Mouse (Mus musculus): Measurements from ENCODE around the gene Rprm. TPM values are rescaled to one million over a fixed set of nuclear protein-coding genes. Genes with fewer than 3 reads are reported as not detected.

The Rprm gene
- total RNA-seq, 2 experiments from 2014 or later: 71.0 TPM

- TF ChIP-seq CTCF (IDR thresholded peaks at IDR 0.05): no peak
- intact Hi-C loops (cut with DNase I): no loop called here
- H3K4me3 ChIP-seq: no peak overlapping the region
Observed at GRCm38 (mm10) chr2:54078961-54079360, 6.4 kb downstream of the Rprm start.

DNA sequence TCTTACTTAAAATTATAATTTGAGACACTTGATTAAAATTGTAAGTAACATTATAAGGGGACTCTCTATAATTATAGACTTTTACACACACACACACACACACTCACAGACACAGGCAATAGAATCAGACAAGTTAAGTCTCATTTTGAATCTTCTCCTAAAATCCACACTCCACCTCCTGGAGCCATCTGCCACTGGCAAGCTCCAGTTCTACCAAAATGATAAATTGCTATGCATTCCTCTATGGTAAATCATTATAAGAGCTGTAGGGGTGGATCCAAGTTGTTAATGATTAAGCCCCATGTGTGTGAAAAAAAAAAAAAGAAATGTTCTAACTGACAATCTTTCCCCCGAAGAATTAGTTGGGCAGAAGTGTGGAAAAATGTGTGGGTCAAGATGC lies 13.8 kb downstream of the Rprm start:
- no peak overlapping the region for H3K27ac ChIP-seq
- intact Hi-C loops (cut with DNase I): no loop called here
- H3K4me3 ChIP-seq: no peak overlapping the region
- no peak; the same call in 1 of the 2 replicates for TF ChIP-seq CTCF (IDR thresholded peaks at IDR 0.05)
- no peak for DNase-seq (ENCODE audit: extremely low spot score in 1 of 2, low spot score in 2 of 2)

More at GRCm38 (mm10) chr2:54078961-54079360, 6.4 kb downstream of the Rprm start:
- no peak for DNase-seq (ENCODE audit: extremely low spot score in 1 of 2, low spot score in 2 of 2)
- H3K27ac ChIP-seq: peak overlapping the region; percentile 47; the same call in 1 of the 2 replicates

GRCm38 (mm10) chr2:54062421-54062820 lies 22.9 kb downstream of the Rprm start:
- intact Hi-C loops (cut with DNase I): no loop called here
- H3K27ac ChIP-seq: no peak overlapping the region
- no peak for TF ChIP-seq CTCF (IDR thresholded peaks at IDR 0.05)
- no peak overlapping the region for H3K4me3 ChIP-seq
- no peak for DNase-seq (ENCODE audit: extremely low spot score in 1 of 2, low spot score in 2 of 2)

DNA sequence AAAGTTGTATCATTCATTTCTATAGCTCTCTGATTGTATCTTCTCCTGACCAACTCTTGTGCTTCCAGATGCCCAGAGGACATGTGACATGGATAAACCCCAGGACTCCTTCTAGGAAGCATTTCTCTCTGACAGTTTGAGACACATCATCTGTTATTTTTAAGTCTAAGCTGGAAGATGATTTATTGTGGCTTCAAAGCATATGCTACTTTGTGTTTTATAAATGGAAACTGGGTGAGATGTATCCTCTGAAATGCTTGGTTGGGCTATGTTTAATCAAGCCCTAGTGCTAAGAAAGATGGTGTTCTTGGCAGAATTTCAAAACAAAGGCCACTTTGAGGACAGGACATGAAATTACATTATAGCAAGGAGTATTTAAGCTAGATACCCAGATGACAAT lies 24.3 kb downstream of the Rprm start:
- no peak for TF ChIP-seq CTCF (IDR thresholded peaks at IDR 0.05)
- Histone ChIP-seq H3K27ac (no peak overlapping the region), H3K4me3 (no peak overlapping the region)
- no peak for DNase-seq (ENCODE audit: extremely low spot score in 1 of 2, low spot score in 2 of 2)
- intact Hi-C loops (cut with DNase I): no loop called here
